Mouse (Mus musculus): ENCODE data around the gene Efcab12. TPM values are rescaled to one million over a fixed set of nuclear protein-coding genes. Genes with fewer than 3 reads are reported as not detected.

Gene Efcab12
- 0.16 TPM for polyA plus RNA-seq (2014; fragmentation: Illumina TruSeq; extraction: RNeasy Lipid Tissue Mini Kit (QIAGEN cat#74804); ENCODE audit: low read depth, low replicate concordance)

GRCm38 (mm10) chr6:115838161-115838597 lies at the start of gene Efcab12:
Efcab12 (minus strand) TSS chr6:115838412.

GRCm38 (mm10) chr6:115853091-115853813 lies 15.0 kb upstream of the Efcab12 start, which contains the start of the genes Mbd4 and Ift122:
Mbd4 (minus strand) TSS chr6:115853371.
Ift122 (plus strand) TSS chr6:115853470.

DNA sequence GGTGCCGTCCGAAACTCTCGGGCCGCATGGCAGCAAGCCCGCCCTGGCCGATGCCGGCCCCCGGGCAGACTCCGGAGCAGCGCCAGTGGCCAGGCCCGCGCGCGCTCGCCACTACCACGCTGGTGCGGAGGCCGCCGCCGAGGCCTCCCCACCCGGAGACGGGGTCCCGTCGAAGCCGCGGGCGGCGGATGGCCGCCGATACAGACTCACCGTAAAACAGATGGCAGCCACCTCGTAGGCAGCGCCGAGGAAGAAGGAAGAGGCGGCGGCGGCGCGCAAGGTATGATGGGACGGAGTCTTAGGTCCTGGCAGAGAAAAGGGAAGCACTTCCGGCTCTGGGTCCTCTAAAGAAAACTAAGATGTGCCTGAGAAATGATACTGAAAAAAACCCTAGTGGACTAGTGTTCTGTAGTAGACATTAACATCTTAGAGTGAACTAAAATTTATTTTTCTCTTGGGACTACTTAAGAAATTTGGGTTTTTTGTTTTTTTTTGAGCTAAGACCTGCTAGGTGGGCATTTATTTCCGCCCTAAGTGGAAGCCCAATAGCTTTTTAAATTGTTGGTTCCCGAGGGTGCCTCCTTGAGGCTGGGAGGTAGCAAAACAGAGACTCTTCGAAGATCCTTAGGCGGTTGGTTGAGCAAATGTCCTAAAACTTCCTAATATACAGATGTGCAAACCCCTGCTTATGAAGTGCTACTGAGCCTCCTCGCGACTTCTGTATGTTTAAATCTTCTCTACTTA lies 29.6 kb downstream of the Efcab12 start, which contains the start of gene Rpl32:
Rpl32 (minus strand) TSS at position 260 of the 744 bp plus-strand sequence.

DNA sequence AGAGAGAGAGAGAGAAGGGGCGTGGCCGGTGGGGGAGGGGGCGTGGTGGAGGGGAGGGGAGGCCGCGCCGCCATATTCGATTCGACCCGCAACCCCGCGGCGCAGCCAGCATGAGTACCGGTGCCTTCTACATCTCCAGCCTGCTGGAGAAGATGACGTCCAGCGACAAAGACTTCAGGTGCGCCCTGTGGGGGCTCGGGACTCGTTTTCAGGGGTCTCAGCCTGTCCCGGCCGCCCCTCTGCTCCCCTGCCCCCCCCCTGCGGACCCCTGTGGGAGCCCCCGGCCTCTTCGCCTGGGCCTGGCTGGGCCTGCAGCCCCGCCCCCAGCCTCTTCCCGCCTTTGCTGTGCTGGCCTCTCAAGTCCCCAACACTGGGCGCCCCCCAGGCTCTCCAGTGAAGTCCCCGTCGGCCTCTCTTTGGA lies 63.7 kb downstream of the Efcab12 start, which contains the start of gene Cand2:
Cand2 (plus strand) TSS at position 38 of the 421 bp plus-strand sequence.

DNA sequence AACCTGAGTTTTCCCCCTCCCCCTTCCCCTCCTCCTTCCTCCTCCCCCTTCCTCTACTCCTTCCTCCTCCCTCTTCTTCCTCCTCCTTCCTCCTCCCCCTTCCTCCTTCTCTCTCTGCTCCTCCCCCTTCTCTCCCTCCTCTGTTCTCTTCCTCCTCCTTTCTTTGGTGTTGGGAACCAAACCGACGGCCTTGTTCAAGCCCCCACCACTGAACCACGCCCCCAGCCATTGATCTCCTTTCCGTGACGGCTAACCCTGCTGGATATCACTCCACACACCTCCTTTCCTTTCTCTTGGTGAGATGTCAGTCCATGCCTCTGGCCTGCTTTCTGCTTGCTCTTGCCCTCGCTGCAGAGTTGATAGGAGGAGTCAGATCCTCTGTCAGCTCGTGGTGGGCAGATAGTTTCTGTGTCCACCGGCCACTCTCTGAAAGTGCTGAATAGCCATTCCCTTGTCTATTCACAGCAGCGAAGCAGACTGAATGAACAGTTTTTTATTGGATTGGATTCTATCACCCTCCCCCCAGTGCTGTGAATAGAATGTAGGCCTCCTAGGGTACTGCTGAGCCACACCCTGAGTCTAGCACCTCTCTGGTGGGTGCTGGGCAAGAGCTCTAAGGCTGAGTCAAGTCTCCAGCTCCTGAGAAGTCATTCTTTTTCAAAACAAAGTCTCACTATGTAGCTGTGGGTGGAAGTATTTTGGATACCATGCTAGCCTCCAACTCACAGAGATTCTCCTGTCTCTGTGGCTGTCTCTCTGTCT lies 76.0 kb downstream of the Efcab12 start, which contains the start of gene Tmem40:
Tmem40 (minus strand) TSS at position 416 of the 762 bp plus-strand sequence.

Other genes starting within 250 kb of the Efcab12 start
- 0.52 TPM for gene Mkrn2os, start 245.8 kb downstream of the Efcab12 start, polyA plus RNA-seq (2014; fragmentation: Illumina TruSeq; extraction: RNeasy Lipid Tissue Mini Kit (QIAGEN cat#74804); ENCODE audit: low read depth, low replicate concordance)
- gene Mkrn2, start 236.5 kb downstream of the Efcab12 start, polyA plus RNA-seq (2014; fragmentation: Illumina TruSeq; extraction: RNeasy Lipid Tissue Mini Kit (QIAGEN cat#74804); ENCODE audit: low read depth, low replicate concordance), result 18.7 TPM
- gene Raf1, start 161.8 kb downstream of the Efcab12 start, polyA plus RNA-seq (2014; fragmentation: Illumina TruSeq; extraction: RNeasy Lipid Tissue Mini Kit (QIAGEN cat#74804); ENCODE audit: low read depth, low replicate concordance), result 130 TPM
- not detected for gene Tmem40, start 76.0 kb downstream of the Efcab12 start, polyA plus RNA-seq (2014; fragmentation: Illumina TruSeq; extraction: RNeasy Lipid Tissue Mini Kit (QIAGEN cat#74804); ENCODE audit: low read depth, low replicate concordance)
- 50.8 TPM for gene Cand2, start 63.9 kb downstream of the Efcab12 start, polyA plus RNA-seq (2014; fragmentation: Illumina TruSeq; extraction: RNeasy Lipid Tissue Mini Kit (QIAGEN cat#74804); ENCODE audit: low read depth, low replicate concordance)
- 806 TPM for gene Rpl32, start 29.7 kb downstream of the Efcab12 start, polyA plus RNA-seq (2014; fragmentation: Illumina TruSeq; extraction: RNeasy Lipid Tissue Mini Kit (QIAGEN cat#74804); ENCODE audit: low read depth, low replicate concordance)
- 1.8 TPM for gene Mbd4, start 15.0 kb upstream of the Efcab12 start, polyA plus RNA-seq (2014; fragmentation: Illumina TruSeq; extraction: RNeasy Lipid Tissue Mini Kit (QIAGEN cat#74804); ENCODE audit: low read depth, low replicate concordance)
- gene Ift122, start 15.1 kb upstream of the Efcab12 start, polyA plus RNA-seq (2014; fragmentation: Illumina TruSeq; extraction: RNeasy Lipid Tissue Mini Kit (QIAGEN cat#74804); ENCODE audit: low read depth, low replicate concordance), result 7.2 TPM
- gene Rho, start 93.3 kb upstream of the Efcab12 start, polyA plus RNA-seq (2014; fragmentation: Illumina TruSeq; extraction: RNeasy Lipid Tissue Mini Kit (QIAGEN cat#74804); ENCODE audit: low read depth, low replicate concordance), result 0.26 TPM
- gene H1foo, start 106.5 kb upstream of the Efcab12 start, polyA plus RNA-seq (2014; fragmentation: Illumina TruSeq; extraction: RNeasy Lipid Tissue Mini Kit (QIAGEN cat#74804); ENCODE audit: low read depth, low replicate concordance), result not detected
- 101 TPM for gene Plxnd1, start 156.6 kb upstream of the Efcab12 start, polyA plus RNA-seq (2014; fragmentation: Illumina TruSeq; extraction: RNeasy Lipid Tissue Mini Kit (QIAGEN cat#74804); ENCODE audit: low read depth, low replicate concordance)

Measured in heart, adult 10 weeks (tissue).